Mouse (Mus musculus): ENCODE data around the gene Wiz. TPM values are rescaled to one million over a fixed set of nuclear protein-coding genes. Genes with fewer than 3 reads are reported as not detected.

Wiz gene
- polyA plus RNA-seq, 1 experiment, result 22.9 TPM

GRCm38 (mm10) chr17:32383661-32384060 lies 5.6 kb downstream of the Wiz start:
- no peak for DNase-seq (ENCODE audit: low read depth, low spot score)
- WGBS, result 90% methylated on average over 5 of the region's 5 CpGs

- WGBS, result 89% methylated on average over 7 of the region's 7 CpGs
- DNase-seq (ENCODE audit: low read depth, low spot score), result no peak
These were observed 6.7 kb downstream of the Wiz start for GRCm38 (mm10) chr17:32382576-32382975.

GRCm38 (mm10) chr17:32378786-32379185 lies 10.5 kb downstream of the Wiz start:
- no peak for DNase-seq (ENCODE audit: low read depth, low spot score)
- WGBS, result 84% methylated on average over 2 of the region's 2 CpGs

- WGBS, result 74% methylated on average over 9 of the region's 9 CpGs
- DNase-seq (ENCODE audit: low read depth, low spot score), result no peak
These were observed 12.1 kb downstream of the Wiz start for GRCm38 (mm10) chr17:32377137-32377536.

- no peak for DNase-seq (ENCODE audit: low read depth, low spot score)
- 84% methylated on average over 15 of the region's 15 CpGs for WGBS
These were observed 12.8 kb downstream of the Wiz start for GRCm38 (mm10) chr17:32376475-32376874.

GRCm38 (mm10) chr17:32368991-32369578 lies 20.2 kb downstream of the Wiz start:
- DNase-seq (ENCODE audit: low read depth, low spot score), result no peak
- WGBS, result 17% methylated on average over 14 of the region's 17 CpGs

- WGBS, result 93% methylated on average over 11 of the region's 11 CpGs
- DNase-seq (ENCODE audit: low read depth, low spot score), result no peak
These were observed 21.5 kb downstream of the Wiz start for GRCm38 (mm10) chr17:32367706-32368105.

- DNase-seq (ENCODE audit: low read depth, low spot score), result no peak
- 18% methylated on average over 1 of the region's 1 CpGs for WGBS
These were observed 23.9 kb downstream of the Wiz start for GRCm38 (mm10) chr17:32365296-32365695.

- DNase-seq (ENCODE audit: low read depth, low spot score), result no peak
- WGBS, result 37% methylated on average over 5 of the region's 5 CpGs
These were observed 24.4 kb downstream of the Wiz start for GRCm38 (mm10) chr17:32364850-32365249.

GRCm38 (mm10) chr17:32364331-32364730 lies 24.9 kb downstream of the Wiz start:
- WGBS, result under 1% methylated on average over 46 of the region's 47 CpGs

GRCm38 (mm10) chr17:32363821-32364301 lies 25.4 kb downstream of the Wiz start:
- no peak for DNase-seq (ENCODE audit: low read depth, low spot score)
- WGBS, result 0% methylated on average over 26 of the region's 50 CpGs

More at GRCm38 (mm10) chr17:32364331-32364730, 24.9 kb downstream of the Wiz start:
- peak; percentile 60 for DNase-seq (ENCODE audit: low read depth, low spot score)

- WGBS, result 58% methylated on average over 4 of the region's 4 CpGs
- no peak for DNase-seq (ENCODE audit: low read depth, low spot score)
These were observed 26.6 kb downstream of the Wiz start for GRCm38 (mm10) chr17:32362686-32363085.

GRCm38 (mm10) chr17:32359928-32360327 lies 29.3 kb downstream of the Wiz start:
- WGBS, result 83% methylated on average over 18 of the region's 18 CpGs
- DNase-seq (ENCODE audit: low read depth, low spot score), result no peak

GRCm38 (mm10) chr17:32358943-32359340 lies 30.3 kb downstream of the Wiz start:
- DNase-seq (ENCODE audit: low read depth, low spot score), result no peak
- WGBS, result 88% methylated on average over 6 of the region's 6 CpGs

GRCm38 (mm10) chr17:32358192-32358942 lies 30.9 kb downstream of the Wiz start:
- 91% methylated on average over 7 of the region's 7 CpGs for WGBS

GRCm38 (mm10) chr17:32356766-32357760 lies 32.2 kb downstream of the Wiz start:
- 89% methylated on average over 24 of the region's 24 CpGs for WGBS
- no peak for DNase-seq (ENCODE audit: low read depth, low spot score)

More at GRCm38 (mm10) chr17:32358192-32358942, 30.9 kb downstream of the Wiz start:
- no peak for DNase-seq (ENCODE audit: low read depth, low spot score)

GRCm38 (mm10) chr17:32356281-32356680 lies 33.0 kb downstream of the Wiz start:
- no peak for DNase-seq (ENCODE audit: low read depth, low spot score)
- 88% methylated on average over 9 of the region's 9 CpGs for WGBS

GRCm38 (mm10) chr17:32355031-32355430 lies 34.2 kb downstream of the Wiz start:
- WGBS, result 86% methylated on average over 6 of the region's 6 CpGs
- no peak for DNase-seq (ENCODE audit: low read depth, low spot score)

- DNase-seq (ENCODE audit: low read depth, low spot score), result no peak
- 80% methylated on average over 5 of the region's 5 CpGs for WGBS
These were observed 35.0 kb downstream of the Wiz start for GRCm38 (mm10) chr17:32354211-32354610.

GRCm38 (mm10) chr17:32353696-32354095 lies 35.5 kb downstream of the Wiz start:
- WGBS, result 61% methylated on average over 4 of the region's 4 CpGs
- no peak for DNase-seq (ENCODE audit: low read depth, low spot score)
